Mouse (Mus musculus) limb, embryonic 14.5 days (tissue): ENCODE measurements around the gene Tmem196. TPM values are rescaled to one million over a fixed set of nuclear protein-coding genes. Genes with fewer than 3 reads are reported as not detected.

Experiments
- ATAC-seq: fragments of 200-750 bp; cut with Nextera tagmentation; 2 replicates; pipeline ENCODE4 v1.8.0; 2017; ENCODE audit warnings: low read depth, moderate number of reproducible peaks, moderate TSS enrichment; ENCODE audit not compliant: low FRiP score
- DNase-seq: peaks from one replicate; pipeline ENCODE4 v3.0.0-alpha.2; 2015; ENCODE audit warnings: low spot score
- H3K27ac ChIP-seq: fragments of 300-500 bp; sonication (generic); replicated peaks from 2 replicates; pipeline ENCODE4 v1.5.1; 2014; ENCODE audit warnings: low read depth, mild to moderate bottlenecking, low read length, moderate library complexity, mixed read lengths
- H3K27me3 ChIP-seq: fragments of 300-500 bp; sonication (generic); 2 replicates; pipeline ENCODE4 v1.6.1; 2014; ENCODE audit warnings: low read length, mixed read lengths; ENCODE audit not compliant: control insufficient read depth, insufficient read depth
- H3K36me3 ChIP-seq: fragments of 300-500 bp; sonication (generic); 2 replicates; pipeline ENCODE4 v1.6.1; 2014; ENCODE audit warnings: mild to moderate bottlenecking, low read length, moderate library complexity, mixed read lengths; ENCODE audit not compliant: control insufficient read depth, insufficient read depth
- H3K4me1 ChIP-seq: fragments of 300-500 bp; sonication (generic); 2 replicates; pipeline ENCODE4 v1.6.1; 2014; ENCODE audit warnings: antibody characterized with exemption, low read length, mixed read lengths; ENCODE audit not compliant: control insufficient read depth, insufficient read depth
- H3K4me2 ChIP-seq: fragments of 300-500 bp; sonication (generic); replicated peaks from 2 replicates; pipeline ENCODE4 v1.6.1; 2014; ENCODE audit warnings: low read depth, mild to moderate bottlenecking, low read length, moderate library complexity; ENCODE audit not compliant: severe bottlenecking
- H3K4me3 ChIP-seq: fragments of 300-500 bp; sonication (generic); replicated peaks from 2 replicates; pipeline ENCODE4 v1.5.1; 2014; ENCODE audit warnings: low read length
- H3K9ac ChIP-seq: fragments of 300-500 bp; sonication (generic); 2 replicates; pipeline ENCODE4 v1.6.1; 2014; ENCODE audit warnings: mild to moderate bottlenecking, low read depth, low read length, moderate library complexity; ENCODE audit not compliant: severe bottlenecking
- H3K9me3 ChIP-seq: fragments of 300-500 bp; sonication (generic); 2 replicates; pipeline ENCODE4 v1.6.1; 2016; ENCODE audit warnings: low read length; ENCODE audit not compliant: control insufficient read depth
- POLR2A ChIP-seq: fragments of 200-500 bp; IDR thresholded peaks from 2 replicates; pipeline ENCODE4 v1.8.0; 2012; ENCODE audit warnings: inconsistent platforms, mild to moderate bottlenecking, moderate library complexity, borderline replicate concordance; ENCODE audit not compliant: insufficient read depth, insufficient read length; ENCODE audit errors: extremely low read depth
- WGBS: fragments of 180-500 bp; shearing (Covaris S2); extraction: QIAGEN DNeasy Blood & Tissue Kit; methylation state at CpG from one replicate; pipeline ENCODE4 v1.1.7; 2014; 5-methylcytosine and 5-hydroxymethylcytosine counted together
- polyA plus RNA-seq, 2 experiments: library from polyadenylated mRNA; depleted of rRNA in 1 of 2; stranded (reverse) in 1 of 2; unstranded in 1 of 2; fragments of >200 nt; fragmentation: Nextera tagmentation in 1 of 2; extraction: Ambion mirVana in 1 of 2; gene quantifications; 2 replicates each; pipeline versions ENCODE4 v1.2.1 to v1.2.3; 2012 to 2014

Tmem196 gene
- polyA plus RNA-seq (2012; rRNA removed): 0.45 and 0.82 TPM in 2 replicates
- 0.91 and 1.1 TPM in 2 replicates for polyA plus RNA-seq (2014; fragmentation: Nextera tagmentation; extraction: Ambion mirVana)

GRCm38 (mm10) chr12:119945589-119946310 lies at the start of gene Tmem196:
Gene Tmem196, plus strand, starts transcription at chr12:119945822.
- Histone ChIP-seq H3K27ac (no peak within 1 kb of the TSS), H3K9ac (peak within 1 kb of the TSS; percentile 55), H3K36me3 (no peaks in the 10 kb centered on the region), H3K9me3 (no peaks in the 10 kb centered on the region), H3K4me1 (0 out of 2 replicates have a peak, but pooled peaks cover 3% of the 10 kb centered on the region), H3K4me3 (peak within 1 kb of the TSS; percentile 38), H3K27me3 (peaks cover 20% of the 10 kb centered on the region; the same call in 1 of the 2 replicates), H3K4me2 (peak within 1 kb of the TSS; percentile 61)
- WGBS: 3% methylated on average over 25 of the region's 25 CpGs
- no peak for TF ChIP-seq POLR2A
- peak; percentile 22 for DNase-seq
- peak; percentile 50; the same call in 1 of the 2 replicates for ATAC-seq

DNA sequence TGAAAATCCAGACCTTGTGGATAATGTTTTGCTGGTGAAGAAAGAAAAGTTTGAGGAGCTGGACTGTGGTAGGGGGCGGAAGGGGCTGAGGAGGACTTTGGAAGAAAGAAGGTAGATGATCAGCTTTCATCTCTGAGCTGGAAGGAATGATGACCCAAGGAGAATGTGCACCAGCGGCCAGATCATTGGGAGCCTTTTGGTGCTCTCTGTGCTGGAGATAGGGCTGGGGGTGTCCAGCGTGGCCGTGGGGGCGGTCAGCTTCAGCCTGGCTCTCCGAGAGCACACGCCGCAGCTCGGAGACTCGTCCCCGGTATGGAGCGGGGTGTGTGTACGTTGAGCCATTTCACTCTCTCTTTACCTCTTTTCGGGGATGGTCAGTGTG lies 680 bp downstream of the Tmem196 start:
- Histone ChIP-seq H3K4me3 (peak overlapping the region; percentile 38), H3K4me2 (peak overlapping the region; percentile 61), H3K9me3 (no peaks in the 10 kb centered on the region), H3K27me3 (peaks cover 20% of the 10 kb centered on the region; the same call in 1 of the 2 replicates), H3K27ac (no peak overlapping the region), H3K36me3 (no peaks in the 10 kb centered on the region), H3K4me1 (0 out of 2 replicates have a peak, but pooled peaks cover 3% of the 10 kb centered on the region), H3K9ac (peak overlapping the region; percentile 55)
- WGBS: 3% methylated on average over 14 of the region's 14 CpGs
- ATAC-seq (peak; percentile 47; the same call in 1 of the 2 replicates), DNase-seq (no peak)
- TF ChIP-seq POLR2A: no peak

GRCm38 (mm10) chr12:119957041-119957440 lies 11.4 kb downstream of the Tmem196 start:
- Histone ChIP-seq H3K36me3 (no peaks in the 10 kb centered on the region), H3K4me2 (no peak overlapping the region), H3K4me1 (no peaks in the 10 kb centered on the region), H3K27me3 (no peaks in the 10 kb centered on the region), H3K4me3 (no peak overlapping the region), H3K9me3 (no peaks in the 10 kb centered on the region), H3K9ac (no peak overlapping the region), H3K27ac (no peak overlapping the region)
- TF ChIP-seq POLR2A: no peak
- DNase-seq: no peak
- no peak for ATAC-seq
- WGBS: 83% methylated on average over 3 of the region's 3 CpGs

- no peaks in the 10 kb centered on the region for H3K27me3 ChIP-seq
- H3K9me3 ChIP-seq: no peaks in the 10 kb centered on the region
- DNase-seq: peak; percentile 63
- H3K27ac ChIP-seq: no peak overlapping the region
- no peak for TF ChIP-seq POLR2A
- no peaks in the 10 kb centered on the region for H3K36me3 ChIP-seq
- WGBS: 30% methylated on average over 1 of the region's 1 CpGs
- ATAC-seq: peak; percentile 44; the same call in 1 of the 2 replicates
- H3K9ac ChIP-seq: no peak overlapping the region
- no peak overlapping the region for H3K4me2 ChIP-seq
- H3K4me1 ChIP-seq: no peaks in the 10 kb centered on the region
- no peak overlapping the region for H3K4me3 ChIP-seq
These were observed 15.1 kb downstream of the Tmem196 start for GRCm38 (mm10) chr12:119960730-119961129.

DNA sequence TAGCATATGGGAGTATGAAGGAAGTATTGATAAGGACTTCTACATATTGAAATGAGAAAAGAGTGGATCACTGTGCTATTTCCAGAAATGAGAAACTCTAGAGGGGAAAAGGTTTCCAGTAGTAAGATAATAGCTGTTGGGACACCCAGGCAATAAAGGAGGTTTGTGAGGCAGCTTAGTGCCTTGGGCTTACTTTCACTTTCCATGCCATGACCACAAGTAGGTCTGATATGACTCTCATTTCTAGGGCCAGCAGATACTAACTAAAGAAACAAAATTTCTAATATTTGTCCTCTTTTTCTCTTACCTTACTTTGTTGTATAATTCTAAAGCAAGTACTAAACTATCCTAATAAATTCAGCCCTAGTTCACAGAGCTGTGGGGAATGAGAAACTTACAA lies 19.8 kb downstream of the Tmem196 start:
- H3K4me3 ChIP-seq: no peak overlapping the region
- no peak overlapping the region for H3K4me2 ChIP-seq
- ATAC-seq (no peak), DNase-seq (no peak)
- H3K9ac ChIP-seq: no peak overlapping the region
- no peaks in the 10 kb centered on the region for H3K9me3 ChIP-seq
- H3K27me3 ChIP-seq: no peaks in the 10 kb centered on the region
- H3K36me3 ChIP-seq: no peaks in the 10 kb centered on the region
- no peaks in the 10 kb centered on the region for H3K4me1 ChIP-seq
- no peak overlapping the region for H3K27ac ChIP-seq
- no peak for TF ChIP-seq POLR2A

- Histone ChIP-seq H3K9ac (no peak overlapping the region), H3K9me3 (no peaks in the 10 kb centered on the region), H3K27ac (no peak overlapping the region), H3K27me3 (no peaks in the 10 kb centered on the region), H3K4me2 (no peak overlapping the region), H3K4me1 (no peaks in the 10 kb centered on the region), H3K36me3 (no peaks in the 10 kb centered on the region), H3K4me3 (no peak overlapping the region)
- ATAC-seq (no peak), DNase-seq (no peak)
- TF ChIP-seq POLR2A: no peak
These were observed 24.4 kb downstream of the Tmem196 start for GRCm38 (mm10) chr12:119970068-119970467.
